Mouse (Mus musculus): ENCODE results near the gene Nucb1.

- TF ChIP-seq POLR2A (IDR thresholded peaks at IDR 0.05; ENCODE audit: borderline replicate concordance, low read depth, low read length) = no peak
- TF ChIP-seq CTCF (IDR thresholded peaks at IDR 0.05; ENCODE audit: low read depth, low read length) = no peak
These were observed 20.6 kb downstream of the Nucb1 start for GRCm38 (mm10) chr7:45489578-45489977.

Data from bone marrow macrophage, adult 2 months (primary cell).